In genomic region chr12:117808355-117809326, GRCm38 (mm10) we compare ENCODE assay signal across 9 mouse cellular contexts. TPM values are rescaled to one million over a fixed set of nuclear protein-coding genes. Genes with fewer than 3 reads are reported as not detected.
DNase-seq lines count a peak whose midpoint lies in the region; ATAC-seq and TF ChIP-seq lines count a peak whose summit lies in the region.
"Had no signal": no experiment of that assay in that cellular context is flagged by ENCODE, and none has a peak within 500 bp of the region (broad histone marks: within the 10 kb centered on the region; RNA-seq: fewer than 3 reads in every experiment).

No protein-coding gene starts in this region.

- peak overlapping the region; percentile 43 for H3K4me2 ChIP-seq in kidney, embryonic 16.5 days (replicated peaks; ENCODE audit: low read depth, low read length)
- H3K4me2 ChIP-seq in forebrain, embryonic 11.5 days (ENCODE audit: low read depth, low read length, severe bottlenecking): peak overlapping the region; percentile 40; the same call in 1 of the 2 replicates
- peak overlapping the region; percentile 36 for H3K4me2 ChIP-seq in limb, embryonic 14.5 days (replicated peaks; ENCODE audit: low read depth, low read length, severe bottlenecking)

- 33% methylated on average over 17 of the region's 17 CpGs for WGBS in kidney, embryonic 16.5 days
- WGBS in forebrain, embryonic 11.5 days: 36% methylated on average over 17 of the region's 17 CpGs
- 32% methylated on average over 17 of the region's 17 CpGs for WGBS in limb, embryonic 14.5 days

- DNase-seq in kidney, adult 11 months: no peak
- DNase-seq in forebrain, embryonic 11.5 days (ENCODE audit: low spot score): no peak
- DNase-seq in limb, embryonic 14.5 days (ENCODE audit: low spot score): no peak
- DNase-seq in retina, postnatal 1 day: peak; percentile 54
- no peak for DNase-seq in layer of hippocampus, postnatal 36 days
- no peak for DNase-seq in left cerebral cortex, adult 11 months (ENCODE audit: low spot score)

- H3K27ac ChIP-seq in kidney, embryonic 16.5 days (ENCODE audit: low read length): no peak overlapping the region
- H3K27ac ChIP-seq in forebrain, embryonic 11.5 days (ENCODE audit: low read depth, low read length): peak overlapping the region; percentile 46; the same call in 1 of the 2 replicates
- no peak overlapping the region for H3K27ac ChIP-seq in limb, embryonic 14.5 days (replicated peaks; ENCODE audit: low read depth, low read length)

- H3K4me1 ChIP-seq in kidney, embryonic 16.5 days (ENCODE audit: insufficient read depth, low read length): peaks cover 19% of the 10 kb centered on the region
- H3K4me1 ChIP-seq in forebrain, embryonic 11.5 days (replicated peaks; ENCODE audit: control insufficient read depth, insufficient read depth, low read length): peaks cover 33% of the 10 kb centered on the region
- peaks cover 20% of the 10 kb centered on the region; the same call in 1 of the 2 replicates for H3K4me1 ChIP-seq in limb, embryonic 14.5 days (ENCODE audit: control insufficient read depth, insufficient read depth, low read length)

- no peak for ATAC-seq in kidney, embryonic 16.5 days (ENCODE audit: low FRiP score, low TSS enrichment)
- no peak for ATAC-seq in forebrain, embryonic 11.5 days (replicated peaks; ENCODE audit: low FRiP score)
- no peak for ATAC-seq in limb, embryonic 14.5 days (ENCODE audit: low FRiP score, low read depth)
- no peak for ATAC-seq in erythroblast, adult 5-6 weeks (replicated peaks; ENCODE audit: low FRiP score, poor library complexity, severe bottlenecking)

- TF ChIP-seq POLR2A in limb, embryonic 14.5 days (IDR thresholded peaks at IDR 0.05; ENCODE audit: borderline replicate concordance, extremely low read depth, insufficient read depth, insufficient read length): no peak

- no peaks in the 10 kb centered on the region for H3K36me3 ChIP-seq in kidney, embryonic 16.5 days (ENCODE audit: insufficient read depth, low read length)
- H3K36me3 ChIP-seq in forebrain, embryonic 11.5 days (ENCODE audit: control insufficient read depth, insufficient read depth, low read length): no peaks in the 10 kb centered on the region
- no peaks in the 10 kb centered on the region for H3K36me3 ChIP-seq in limb, embryonic 14.5 days (ENCODE audit: control insufficient read depth, insufficient read depth, low read length)

- 0 out of 2 replicates have a peak overlapping the region, but pooled peaks have one; percentile 2 for H3K9ac ChIP-seq in kidney, embryonic 16.5 days (replicated peaks; ENCODE audit: low read length)
- peak overlapping the region; percentile 17; the same call in 1 of the 2 replicates for H3K9ac ChIP-seq in forebrain, embryonic 11.5 days (ENCODE audit: low read length)
- no peak overlapping the region for H3K9ac ChIP-seq in limb, embryonic 14.5 days (ENCODE audit: low read depth, low read length, severe bottlenecking)

- H3K9me3 ChIP-seq in kidney, embryonic 16.5 days (ENCODE audit: low read length): no peaks in the 10 kb centered on the region
- H3K9me3 ChIP-seq in forebrain, embryonic 11.5 days (ENCODE audit: control insufficient read depth, low read length): no peaks in the 10 kb centered on the region
- H3K9me3 ChIP-seq in limb, embryonic 14.5 days (ENCODE audit: control insufficient read depth, low read length): no peaks in the 10 kb centered on the region

- H3K27me3 ChIP-seq in kidney, embryonic 16.5 days (ENCODE audit: insufficient read depth, low read length): peaks cover 15% of the 10 kb centered on the region
- H3K27me3 ChIP-seq in forebrain, embryonic 11.5 days (ENCODE audit: control insufficient read depth, insufficient read depth, low read length): no peaks in the 10 kb centered on the region
- 0 out of 2 replicates have a peak, but pooled peaks cover 4% of the 10 kb centered on the region for H3K27me3 ChIP-seq in limb, embryonic 14.5 days (ENCODE audit: control insufficient read depth, insufficient read depth, low read length)

- 0 out of 2 replicates have a peak overlapping the region, but pooled peaks have one; percentile 1 for H3K4me3 ChIP-seq in kidney, embryonic 16.5 days (ENCODE audit: low read length)
- no peak overlapping the region; the same call in 1 of the 2 replicates for H3K4me3 ChIP-seq in forebrain, embryonic 11.5 days (ENCODE audit: low read depth, low read length)
- H3K4me3 ChIP-seq in limb, embryonic 14.5 days (replicated peaks; ENCODE audit: low read length): peak overlapping the region; percentile 13; the same call in 1 of the 2 replicates
- H3K4me3 ChIP-seq: myocyte had no signal

RNA-seq across cellular contexts. Expression of gene Cdca7l, which starts 4.6 kb away (rescaled TPM):
- 53.2 and 58.0 TPM in 2 replicates for polyA plus RNA-seq in kidney, embryonic 16.5 days (2015; fragmentation: Nextera tagmentation; extraction: Ambion mirVana)
- polyA plus RNA-seq in forebrain, embryonic 11.5 days (2014; fragmentation: Nextera tagmentation; extraction: Ambion mirVana): 48.1 and 53.5 TPM in 2 replicates
- 16.3 and 24.0 TPM in 2 replicates for polyA plus RNA-seq in limb, embryonic 14.5 days (2012; rRNA removed)
- 35.9 and 37.7 TPM in 2 replicates for polyA plus RNA-seq in limb, embryonic 14.5 days (2014; fragmentation: Nextera tagmentation; extraction: Ambion mirVana)
- 1 to 10 TPM; 1.1 to 1.3 TPM for total RNA-seq in layer of hippocampus, postnatal 36 days (2021)
- total RNA-seq in erythroblast, adult 5-6 weeks (2015; ENCODE audit: low replicate concordance): 8.4 and 13.4 TPM in 2 replicates
- 19.7 and 38.7 TPM in 2 replicates for total RNA-seq in erythroblast, adult 5-6 weeks (2017; ENCODE audit: low replicate concordance)
